Mouse (Mus musculus): ENCODE results near the gene Nans. TPM values are rescaled to one million over a fixed set of nuclear protein-coding genes. Genes with fewer than 3 reads are reported as not detected.
A peak's percentile ranks its signal among the peaks of the same experiment; 100 is the strongest.

Nans gene
- total RNA-seq, 2 experiments from 2014 or later: 86.2 to 94.3 TPM

- ATAC-seq (replicated peaks; ENCODE audit: poor library complexity, severe bottlenecking): 0 out of 2 replicates have a peak, but pooled peaks have one; percentile 36
These were observed 37.9 kb downstream of the Nans start for GRCm38 (mm10) chr4:46526798-46527557.

DNA sequence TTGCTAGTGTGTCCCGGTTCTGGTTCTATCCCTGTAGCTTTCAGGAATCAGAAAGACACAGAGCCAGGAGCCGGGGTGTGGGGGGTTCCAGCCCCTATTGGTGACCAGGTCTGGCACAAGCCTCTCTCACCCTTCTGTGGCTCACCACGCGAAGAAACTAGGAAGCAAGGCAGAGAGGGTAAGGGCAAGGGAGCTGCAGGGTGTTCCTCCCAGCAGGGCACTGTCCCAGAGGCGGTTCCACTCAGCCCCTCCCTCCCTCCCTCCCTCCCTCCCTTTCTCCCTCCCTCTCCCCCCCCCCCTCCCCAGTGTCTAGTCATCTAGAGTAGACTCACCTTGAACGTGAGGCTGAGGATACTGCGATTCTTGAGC is 38.5 kb downstream of the Nans start:
- ATAC-seq (replicated peaks; ENCODE audit: poor library complexity, severe bottlenecking): peak; percentile 94

GRCm38 (mm10) chr4:46529722-46530121 is 40.7 kb downstream of the Nans start:
- no peak for ATAC-seq (replicated peaks; ENCODE audit: poor library complexity, severe bottlenecking)

- ATAC-seq (replicated peaks; ENCODE audit: poor library complexity, severe bottlenecking): no peak
These were observed 43.5 kb downstream of the Nans start for GRCm38 (mm10) chr4:46532511-46532910.

- ATAC-seq (replicated peaks; ENCODE audit: poor library complexity, severe bottlenecking): no peak
These were observed 43.9 kb downstream of the Nans start for GRCm38 (mm10) chr4:46532926-46533325.

GRCm38 (mm10) chr4:46533934-46534720 is 45.1 kb downstream of the Nans start:
- ATAC-seq (replicated peaks; ENCODE audit: poor library complexity, severe bottlenecking): peak; percentile 47

- ATAC-seq (replicated peaks; ENCODE audit: poor library complexity, severe bottlenecking): peak; percentile 52
These were observed 46.2 kb downstream of the Nans start for GRCm38 (mm10) chr4:46535094-46535830.

GRCm38 (mm10) chr4:46535840-46536361 is 46.9 kb downstream of the Nans start, which contains the start of gene Trim14:
Gene Trim14, minus strand, starts transcription at chr4:46536141.
- peak; percentile 66 for ATAC-seq (replicated peaks; ENCODE audit: poor library complexity, severe bottlenecking)

DNA sequence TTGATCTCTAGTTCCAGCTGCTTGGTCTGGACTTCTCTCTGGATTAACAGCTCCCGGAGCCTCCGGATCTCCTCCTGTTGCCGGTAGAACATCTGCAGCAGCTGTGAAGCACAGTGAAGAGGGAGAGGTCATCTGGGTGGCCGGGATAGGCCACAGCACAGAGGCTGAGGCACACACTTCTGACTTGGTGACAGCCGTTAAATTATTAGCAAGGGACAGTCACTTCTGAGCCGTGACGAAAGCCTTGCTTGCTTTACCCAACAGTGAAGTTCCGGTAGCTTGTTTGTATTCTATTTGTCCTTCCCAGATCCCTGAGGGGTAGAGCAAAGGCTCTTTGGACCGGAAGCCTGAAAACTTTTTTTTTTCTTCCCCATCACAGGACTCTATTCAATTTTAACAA is 50.1 kb downstream of the Nans start:
- no peak for ATAC-seq (replicated peaks; ENCODE audit: poor library complexity, severe bottlenecking)

DNA sequence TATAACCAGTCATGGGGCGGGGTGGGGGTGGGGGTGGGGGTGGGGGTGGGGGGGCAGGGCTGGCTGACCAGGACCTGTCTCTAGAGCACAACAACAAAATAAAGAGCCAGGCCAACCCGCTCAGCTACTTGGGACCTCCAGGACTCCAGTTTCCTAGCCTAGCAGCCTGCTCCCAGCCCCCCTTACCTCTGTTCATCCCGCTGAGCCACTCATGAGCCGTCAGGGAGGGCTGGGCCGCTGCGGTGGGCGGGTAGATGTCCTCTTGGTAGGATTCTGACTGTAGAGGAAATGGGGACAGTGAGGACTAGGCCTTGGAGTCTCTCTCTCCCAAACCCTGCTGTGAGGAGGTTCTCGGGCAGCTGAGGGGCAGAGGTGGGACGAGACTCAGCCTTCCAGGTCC is 52.7 kb downstream of the Nans start:
- no peak for ATAC-seq (replicated peaks; ENCODE audit: poor library complexity, severe bottlenecking)

- ATAC-seq (replicated peaks; ENCODE audit: poor library complexity, severe bottlenecking): no peak
These were observed 54.5 kb downstream of the Nans start for GRCm38 (mm10) chr4:46543366-46544050.

DNA sequence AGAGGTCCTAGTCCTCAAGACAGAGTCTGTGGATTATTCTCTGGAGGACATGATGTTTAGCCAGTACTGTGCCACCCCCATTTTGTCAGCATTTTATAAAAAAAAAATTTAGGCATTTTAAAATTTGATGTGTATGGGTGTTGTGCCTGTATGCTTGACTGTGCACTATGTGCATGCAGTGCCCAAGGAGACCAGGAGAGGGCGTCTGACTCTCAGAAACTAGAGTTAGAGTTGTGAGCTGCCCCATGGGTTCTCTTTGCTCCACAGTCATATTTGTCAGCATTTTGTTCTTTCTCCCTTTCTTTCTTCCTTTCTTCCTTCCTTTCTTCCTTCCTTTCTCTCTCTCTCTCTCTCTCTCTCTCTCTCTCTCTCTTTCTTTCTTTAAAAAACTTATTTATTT is 55.3 kb downstream of the Nans start:
- peak; percentile 69; the same call in 1 of the 2 replicates for ATAC-seq (replicated peaks; ENCODE audit: poor library complexity, severe bottlenecking)

GRCm38 (mm10) chr4:46545498-46545897 is 56.5 kb downstream of the Nans start:
- ATAC-seq (replicated peaks; ENCODE audit: poor library complexity, severe bottlenecking): no peak

DNA sequence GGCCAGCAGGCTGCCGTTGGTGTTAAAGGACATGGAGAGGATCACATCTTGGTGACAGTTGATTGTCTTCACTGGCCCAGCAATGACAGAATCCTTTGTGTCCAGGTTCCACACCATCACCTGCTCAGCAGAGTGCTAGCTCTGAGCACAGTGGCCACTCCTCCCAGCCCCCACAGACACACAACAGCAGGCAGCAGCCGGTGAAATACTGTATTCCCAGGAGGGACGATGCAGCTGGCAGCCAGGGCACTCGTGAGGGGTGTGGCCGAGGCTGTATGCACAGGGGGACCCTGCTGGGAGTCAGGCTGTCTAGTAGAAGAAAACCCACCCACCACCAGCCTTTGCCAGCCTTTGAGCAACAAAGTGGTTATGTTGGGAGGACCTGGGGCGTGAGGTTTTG is 57.7 kb downstream of the Nans start:
- ATAC-seq (replicated peaks; ENCODE audit: poor library complexity, severe bottlenecking): no peak

DNA sequence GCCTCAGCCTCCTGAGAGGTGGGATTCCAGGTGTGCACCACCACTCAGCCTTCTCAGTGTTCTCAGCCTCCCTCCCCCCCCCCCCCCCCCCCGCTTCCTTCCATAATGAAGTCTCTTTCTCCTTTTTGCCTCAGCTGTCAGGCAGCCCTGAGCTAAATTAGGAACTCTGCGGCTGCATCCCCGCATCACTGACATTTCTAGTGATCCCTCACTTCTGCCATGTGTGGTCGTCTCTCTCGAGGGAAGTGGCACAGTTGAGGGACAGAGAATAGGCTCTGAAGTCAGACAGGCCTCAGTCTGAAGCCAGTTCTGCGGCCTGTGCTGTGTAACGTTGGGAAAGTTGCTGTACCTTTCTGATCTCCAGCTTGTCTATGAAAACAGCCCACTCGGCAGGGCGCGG is 60.9 kb downstream of the Nans start:
- ATAC-seq (replicated peaks; ENCODE audit: poor library complexity, severe bottlenecking): no peak

- ATAC-seq (replicated peaks; ENCODE audit: poor library complexity, severe bottlenecking): no peak
These were observed 61.4 kb downstream of the Nans start for GRCm38 (mm10) chr4:46550406-46550805.

Measured in granulocyte monocyte progenitor cell, adult 5-6 weeks (primary cell).